Mouse (Mus musculus) C2C12 (cell line): ENCODE measurements around the gene Mettl8. TPM values are rescaled to one million over a fixed set of nuclear protein-coding genes. Genes with fewer than 3 reads are reported as not detected.
A peak's percentile ranks its signal among the peaks of the same experiment; 100 is the strongest.

ENCODE experiments used
- H3K27me3 ChIP-seq: one replicate; pipeline ENCODE4 v1.6.1; 2011; ENCODE audit not compliant: control insufficient read depth, insufficient read depth, insufficient read length
- H3K36me3 ChIP-seq: one replicate; pipeline ENCODE4 v1.6.1; 2011; ENCODE audit not compliant: control insufficient read depth, insufficient read depth
- H3K4me3 ChIP-seq: one replicate; pipeline ENCODE4 v1.5.1; 2011; ENCODE audit warnings: mild to moderate bottlenecking, control low read depth; ENCODE audit not compliant: poor library complexity, insufficient read depth, severe bottlenecking
- H3K79me2 ChIP-seq: one replicate; pipeline ENCODE4 v1.6.1; 2011; ENCODE audit not compliant: control insufficient read depth, insufficient read depth
- H3K79me3 ChIP-seq: one replicate; pipeline ENCODE4 v1.6.1; 2011; ENCODE audit warnings: low read depth, control low read depth
- H3ac ChIP-seq: one replicate; pipeline ENCODE3; 2011; ENCODE audit warnings: low read depth; ENCODE audit not compliant: control insufficient read depth, insufficient read length
- CEBPB ChIP-seq: IDR thresholded peaks from one replicate; pipeline ENCODE4 v1.6.1; 2011; ENCODE audit warnings: low read depth, mild to moderate bottlenecking, control low read depth, moderate library complexity
- CTCF ChIP-seq: IDR thresholded peaks from one replicate; pipeline ENCODE4 v1.5.1; 2011; ENCODE audit not compliant: control insufficient read depth, insufficient read depth, insufficient read length
- FOSL1 ChIP-seq: IDR thresholded peaks from one replicate; pipeline ENCODE4 v1.8.0; 2011; ENCODE audit warnings: mild to moderate bottlenecking, low read length; ENCODE audit not compliant: poor library complexity, insufficient read depth, severe bottlenecking
- MAX ChIP-seq: IDR thresholded peaks from one replicate; pipeline ENCODE4 v1.6.1; 2011; ENCODE audit warnings: mild to moderate bottlenecking, control low read depth
- MYOD1 ChIP-seq: IDR thresholded peaks from one replicate; pipeline ENCODE4 v1.6.1; 2011; ENCODE audit warnings: low read depth; ENCODE audit not compliant: control insufficient read depth, insufficient read length
- MYOG ChIP-seq: IDR thresholded peaks from one replicate; pipeline ENCODE4 v1.6.1; 2011; ENCODE audit not compliant: control insufficient read depth, insufficient read length; ENCODE audit errors: extremely low read depth
- USF1 ChIP-seq: IDR thresholded peaks from one replicate; pipeline ENCODE4 v1.6.1; 2011; ENCODE audit warnings: low read depth, mild to moderate bottlenecking, control low read depth, moderate library complexity
- polyA plus RNA-seq: library from polyadenylated mRNA; unstranded; fragments of >200 nt; fragmentation: generic; extraction: Trizol; gene quantifications from one replicate; pipeline ENCODE4 v1.2.1, GENCODE M21; 2012; ENCODE audit warnings: missing spikeins

Gene Mettl8
- polyA plus RNA-seq, 1 experiment = 8.5 TPM

- Histone ChIP-seq H3ac (no peak overlapping the region), H3K79me2 (no peaks in the 10 kb centered on the region)
- TF ChIP-seq MAX (no peak), MYOD1 (no peak), FOSL1 (no peak), CTCF (no peak), USF1 (no peak), CEBPB (no peak), MYOG (no peak)
Observed at GRCm38 (mm10) chr2:71071601-71072000, 16.2 kb upstream of the Mettl8 start.

DNA sequence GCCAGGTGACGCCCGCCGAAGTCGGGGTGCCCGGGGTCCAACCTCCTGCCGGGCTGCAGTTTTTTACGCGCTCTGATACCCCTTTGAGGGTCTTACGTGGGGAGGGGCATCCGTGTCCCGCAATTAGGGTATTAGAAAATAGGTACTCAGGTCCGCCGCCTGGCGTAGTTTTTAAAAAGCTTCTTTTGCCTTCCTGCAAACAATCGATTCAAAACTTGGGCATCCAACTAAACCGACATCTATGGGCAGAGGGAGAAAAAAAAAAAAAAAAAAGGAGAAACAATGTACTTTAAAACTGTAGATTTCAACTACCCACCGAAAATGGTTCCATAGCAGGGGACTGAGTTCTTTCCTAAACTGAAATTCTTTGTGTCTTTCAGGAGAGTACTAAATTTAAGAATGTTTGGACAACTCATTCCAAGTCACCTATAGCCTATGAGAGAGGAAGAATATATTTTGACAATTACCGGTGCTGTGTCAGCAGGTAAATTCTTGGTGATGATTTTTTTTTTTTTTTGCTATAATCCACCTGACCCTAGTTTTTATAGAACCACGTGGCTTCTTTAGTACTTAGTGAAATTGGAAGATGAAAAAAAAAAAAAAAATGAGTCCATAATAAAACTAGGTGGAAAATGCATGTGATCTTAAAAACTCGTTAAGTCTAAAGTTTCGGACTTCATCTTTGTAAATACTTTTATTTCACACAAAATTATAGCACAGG lies 892 bp upstream of the Mettl8 start:
- Histone ChIP-seq H3K79me3 (peaks cover 11% of the 10 kb centered on the region), H3K27me3 (no peaks in the 10 kb centered on the region), H3ac (peak overlapping the region; percentile 85), H3K79me2 (peaks cover 20% of the 10 kb centered on the region), H3K36me3 (peaks cover 4% of the 10 kb centered on the region), H3K4me3 (peak overlapping the region; percentile 86)
- no peak for TF ChIP-seq FOSL1
- TF ChIP-seq CTCF = no peak
- TF ChIP-seq USF1 = no peak
- no peak for TF ChIP-seq CEBPB
- no peak for TF ChIP-seq MYOD1
- no peak for TF ChIP-seq MAX
- no peak for TF ChIP-seq MYOG

More at GRCm38 (mm10) chr2:71071601-71072000, 16.2 kb upstream of the Mettl8 start:
- Histone ChIP-seq H3K79me3 (no peaks in the 10 kb centered on the region), H3K36me3 (peaks cover 14% of the 10 kb centered on the region), H3K4me3 (no peak overlapping the region), H3K27me3 (no peaks in the 10 kb centered on the region)

GRCm38 (mm10) chr2:71054716-71055115 lies 667 bp downstream of the Mettl8 start:
- H3K36me3 ChIP-seq = no peaks in the 10 kb centered on the region
- no peak for TF ChIP-seq USF1
- no peak for TF ChIP-seq MYOD1
- TF ChIP-seq MYOG = no peak
- TF ChIP-seq CTCF = no peak
- TF ChIP-seq CEBPB = no peak
- TF ChIP-seq MAX = no peak
- TF ChIP-seq FOSL1 = no peak

GRCm38 (mm10) chr2:71050511-71050910 lies 4.9 kb downstream of the Mettl8 start:
- Histone ChIP-seq H3K36me3 (no peaks in the 10 kb centered on the region), H3K79me2 (peaks cover 20% of the 10 kb centered on the region), H3K79me3 (peaks cover 12% of the 10 kb centered on the region), H3K4me3 (no peak overlapping the region), H3K27me3 (no peaks in the 10 kb centered on the region), H3ac (no peak overlapping the region)
- TF ChIP-seq USF1 (no peak), CTCF (no peak), FOSL1 (no peak), CEBPB (no peak), MYOG (no peak)

More at GRCm38 (mm10) chr2:71054716-71055115, 667 bp downstream of the Mettl8 start:
- Histone ChIP-seq H3K79me3 (peaks cover 12% of the 10 kb centered on the region), H3ac (peak overlapping the region; percentile 54), H3K27me3 (no peaks in the 10 kb centered on the region), H3K4me3 (peak overlapping the region; percentile 86), H3K79me2 (peaks cover 20% of the 10 kb centered on the region)

DNA sequence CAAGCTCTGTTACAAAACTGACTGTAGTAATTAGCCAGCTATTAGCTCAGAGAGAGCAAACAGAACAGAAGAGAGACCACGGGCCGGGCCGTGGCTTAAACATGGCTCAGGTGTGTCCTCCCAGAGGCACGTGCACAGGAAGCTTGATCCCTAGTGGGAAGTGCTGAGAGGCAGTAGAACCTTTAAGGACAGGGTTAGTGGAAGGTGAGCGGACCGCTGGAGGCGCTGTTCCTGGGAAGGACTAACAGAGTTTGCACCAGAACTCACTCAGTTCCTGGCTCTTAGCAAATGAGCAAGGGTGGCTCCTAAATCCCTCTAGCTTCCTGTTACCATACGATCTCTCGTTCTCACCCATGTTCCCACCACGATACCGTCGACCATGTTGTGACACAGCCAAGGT lies 6.5 kb downstream of the Mettl8 start:
- Histone ChIP-seq H3K27me3 (no peaks in the 10 kb centered on the region), H3K79me3 (peaks cover 1% of the 10 kb centered on the region)

More for the DNA sequence above, 6.5 kb downstream of the Mettl8 start:
- Histone ChIP-seq H3K36me3 (no peaks in the 10 kb centered on the region), H3K79me2 (peaks cover 5% of the 10 kb centered on the region), H3K4me3 (no peak overlapping the region), H3ac (no peak overlapping the region)
- TF ChIP-seq MYOD1 = no peak
- no peak for TF ChIP-seq CEBPB
- TF ChIP-seq CTCF = no peak
- no peak for TF ChIP-seq MAX
- no peak for TF ChIP-seq USF1
- no peak for TF ChIP-seq MYOG
- TF ChIP-seq FOSL1 = no peak
